Mouse (Mus musculus) ES-E14 (cell line): ENCODE results near the gene Mocs2. TPM values are rescaled to one million over a fixed set of nuclear protein-coding genes. Genes with fewer than 3 reads are reported as not detected.

Experiments used
- DNase-seq: peaks from one replicate; pipeline ENCODE4 v3.0.0-alpha.2; 2013; ENCODE audit warnings: low read depth, low spot score
- H3K27ac ChIP-seq: 2 replicates; pipeline ENCODE4 v1.5.1; 2012; ENCODE audit warnings: low read depth, mild to moderate bottlenecking, low read length, moderate library complexity, mixed read lengths; ENCODE audit not compliant: poor library complexity, insufficient read depth, severe bottlenecking
- H3K36me3 ChIP-seq: 2 replicates; pipeline ENCODE4 v1.6.1; 2012; ENCODE audit warnings: mild to moderate bottlenecking, low read length, moderate library complexity, mixed read lengths; ENCODE audit not compliant: control insufficient read depth, poor library complexity, insufficient read depth, severe bottlenecking
- H3K4me1 ChIP-seq, 2 experiments: fragments of 150-350 bp in 1 of 2; sonication (generic) in 1 of 2; 2 replicates each; pipeline ENCODE4 v1.6.1; 2012; ENCODE audit warnings: low read length in 2 of 2, mild to moderate bottlenecking in 1 of 2, mixed read lengths in 1 of 2; ENCODE audit not compliant: control insufficient read depth in 2 of 2, insufficient read depth in 2 of 2, poor library complexity in 1 of 2
- H3K4me3 ChIP-seq, 2 experiments: fragments of 150-350 bp in 1 of 2; sonication (generic) in 1 of 2; 2 replicates each; pipeline ENCODE4 v1.5.1; 2012; ENCODE audit warnings: low read length in 2 of 2, low read depth in 1 of 2, mild to moderate bottlenecking in 1 of 2, mixed read lengths in 1 of 2; ENCODE audit not compliant: insufficient read depth in 1 of 2, poor library complexity in 1 of 2, severe bottlenecking in 1 of 2
- H3K9ac ChIP-seq: 2 replicates; pipeline ENCODE4 v1.6.1; 2012; ENCODE audit warnings: low read depth, mild to moderate bottlenecking, low read length, mixed read lengths; ENCODE audit not compliant: poor library complexity, insufficient read depth, severe bottlenecking
- H3K9me3 ChIP-seq: fragments of 150-350 bp; sonication (generic); 2 replicates; pipeline ENCODE4 v1.6.1; 2012; ENCODE audit warnings: low read depth, mild to moderate bottlenecking, low read length; ENCODE audit not compliant: control insufficient read depth, insufficient read depth
- CHD2 ChIP-seq: IDR thresholded peaks from 2 replicates; pipeline ENCODE4 v1.6.1; 2014; ENCODE audit warnings: mild to moderate bottlenecking, low read depth, low read length, inconsistent platforms
- HCFC1 ChIP-seq: IDR thresholded peaks from 2 replicates; pipeline ENCODE4 v1.6.1; 2012; ENCODE audit warnings: low read length, inconsistent platforms, borderline replicate concordance; ENCODE audit not compliant: insufficient read depth
- MAFK ChIP-seq: IDR thresholded peaks from 2 replicates; pipeline ENCODE4 v1.6.1; 2014; ENCODE audit warnings: mild to moderate bottlenecking, low read depth, low read length, inconsistent platforms; ENCODE audit not compliant: insufficient read depth
- ZC3H11A ChIP-seq: IDR thresholded peaks from 2 replicates; pipeline ENCODE4 v1.6.1; 2012; ENCODE audit warnings: low read depth, mild to moderate bottlenecking, inconsistent platforms, low read length, borderline replicate concordance
- ZNF384 ChIP-seq: IDR thresholded peaks from 2 replicates; pipeline ENCODE4 v1.6.1; 2012; ENCODE audit warnings: low read depth, low read length, inconsistent platforms
- in situ Hi-C, 2 experiments: fragments of 600-800 bp; cut with MboI; formaldehyde crosslinking; loops; one replicate each; pipeline ENCODE4 v1.15.1; 2025; ENCODE audit warnings: low sequenced_read_pairs in 2 of 2, inconsistent platforms in 1 of 2; ENCODE audit not compliant: unreplicated experiment in 2 of 2
- total RNA-seq: library from RNA; depleted of rRNA; stranded (reverse); fragments of 300-350 nt; gene quantifications from 2 replicates; pipeline ENCODE4 v1.2.3, GENCODE M21; 2012

Mocs2 gene
- total RNA-seq, 1 experiment: 27.7 TPM

DNA sequence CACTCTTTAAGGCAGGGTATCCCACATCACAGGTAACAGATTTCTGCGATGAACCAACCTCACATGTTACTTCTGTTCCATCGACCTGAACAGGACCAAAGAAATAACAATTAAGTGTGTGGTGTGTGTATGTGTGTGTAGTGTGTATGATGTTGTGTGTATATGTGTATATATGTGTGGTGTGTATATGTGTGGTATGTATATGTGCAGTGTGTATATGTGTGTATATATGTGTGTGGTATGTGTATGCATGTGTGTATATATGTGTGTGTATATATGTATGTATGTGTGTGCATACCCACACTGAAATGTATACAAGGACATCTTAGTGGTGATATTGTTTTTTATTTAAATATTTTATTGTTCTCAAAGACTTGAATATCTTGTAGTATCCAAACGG lies 36.4 kb downstream of the Mocs2 start:
- no peak for DNase-seq
- TF ChIP-seq CHD2: no peak
- TF ChIP-seq HCFC1: no peak
- no peak for TF ChIP-seq MAFK
- TF ChIP-seq ZNF384: no peak
- TF ChIP-seq ZC3H11A: no peak
- in situ Hi-C loops: no loop called here
- H3K4me1 ChIP-seq: no peaks in the 10 kb centered on the region
- H3K27ac ChIP-seq: no peak overlapping the region
- H3K36me3 ChIP-seq: no peaks in the 10 kb centered on the region
- H3K9ac ChIP-seq: no peak overlapping the region
- no peaks in the 10 kb centered on the region for H3K9me3 ChIP-seq
- H3K4me3 ChIP-seq: no peak overlapping the region

DNA sequence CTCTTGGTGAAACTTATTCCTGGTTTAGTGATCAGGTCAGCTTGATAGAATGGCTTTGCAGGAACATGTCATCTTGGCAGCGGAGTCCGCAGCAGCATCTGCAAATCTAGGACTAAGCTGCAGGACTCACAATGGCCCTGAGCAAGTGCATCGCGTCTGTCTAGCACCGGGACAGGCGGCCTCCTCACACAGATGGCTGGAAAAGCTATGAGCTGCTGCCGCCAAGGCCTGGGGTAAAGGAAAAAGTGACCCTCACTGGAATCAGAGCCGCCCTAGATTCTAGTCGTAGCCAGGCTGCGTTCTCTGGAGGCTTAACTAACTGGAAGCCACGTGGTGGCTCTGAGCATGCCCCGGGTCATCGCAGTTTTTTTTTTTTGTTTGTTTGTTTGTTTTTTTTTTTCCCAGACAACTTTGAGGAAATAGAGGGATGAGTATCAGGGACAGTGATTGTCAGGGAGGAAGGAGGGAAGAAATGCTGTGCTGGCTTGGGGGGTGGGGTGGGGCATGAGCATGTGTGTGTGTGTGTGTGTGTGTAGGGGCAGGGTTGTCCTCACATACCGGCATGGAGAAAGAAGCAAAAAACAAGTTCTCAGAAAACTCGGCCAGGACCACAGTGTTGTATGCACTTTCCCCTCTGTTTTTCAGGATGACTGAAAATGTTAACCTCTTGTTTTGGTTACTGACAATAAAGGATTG lies 37.7 kb downstream of the Mocs2 start:
- no peak for DNase-seq
- Histone ChIP-seq H3K9me3 (no peaks in the 10 kb centered on the region), H3K4me3 (peak overlapping the region in 1 of 2 experiments; percentile 23; a peak in 1 of 4 replicates), H3K4me1 (no peaks in the 10 kb centered on the region), H3K9ac (0 out of 2 replicates have a peak overlapping the region, but pooled peaks have one; percentile 10), H3K36me3 (no peaks in the 10 kb centered on the region), H3K27ac (no peak overlapping the region)
- TF ChIP-seq ZNF384: 0 out of 2 replicates have a peak, but pooled peaks have one; percentile 26
- no peak for TF ChIP-seq ZC3H11A
- in situ Hi-C loops: no loop called here

DNA sequence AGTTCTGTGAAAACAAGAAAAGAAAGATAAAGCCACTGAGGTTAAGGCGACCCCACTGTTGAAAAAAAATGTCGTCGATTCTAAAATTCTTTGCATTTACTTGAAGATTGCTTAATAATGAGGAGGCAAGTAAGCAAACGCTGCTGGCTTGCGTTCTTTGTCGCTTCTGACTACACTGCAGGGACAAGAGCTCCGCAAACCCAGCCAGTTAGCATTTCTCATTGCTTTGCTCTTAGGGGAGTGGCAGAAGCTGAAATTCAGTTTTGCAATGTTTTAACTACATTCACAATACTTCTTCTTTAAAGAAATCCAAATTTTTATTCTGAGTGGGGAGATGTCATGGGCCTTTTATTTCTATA lies 38.2 kb downstream of the Mocs2 start:
- H3K4me1 ChIP-seq: no peaks in the 10 kb centered on the region
- no peak overlapping the region for H3K4me3 ChIP-seq
- H3K9me3 ChIP-seq: no peaks in the 10 kb centered on the region
- H3K9ac ChIP-seq: no peak overlapping the region
- in situ Hi-C loops: no loop called here
- H3K27ac ChIP-seq: no peak overlapping the region
- H3K36me3 ChIP-seq: no peaks in the 10 kb centered on the region
- no peak for DNase-seq
- TF ChIP-seq ZC3H11A: no peak
- TF ChIP-seq CHD2: no peak
- TF ChIP-seq HCFC1: no peak
- no peak for TF ChIP-seq ZNF384
- TF ChIP-seq MAFK: no peak

DNA sequence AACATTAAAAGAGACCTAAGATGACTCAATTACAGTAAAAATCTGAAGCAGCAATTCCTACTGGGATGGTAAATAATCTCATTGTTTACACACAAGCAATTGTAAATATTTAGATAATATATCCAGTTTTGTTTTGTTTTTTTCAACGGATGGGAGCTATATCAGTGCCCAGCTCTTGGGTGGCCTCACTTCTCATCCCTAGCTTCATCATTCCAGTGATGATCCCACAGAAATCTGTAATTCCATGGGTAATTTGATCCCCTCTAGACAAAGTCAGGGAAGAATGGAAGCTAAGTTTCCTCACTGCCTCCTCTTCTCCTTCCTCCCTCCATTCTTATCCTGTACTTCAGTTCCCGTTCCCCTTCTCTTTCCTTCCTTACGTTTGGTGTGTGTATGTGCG lies 39.5 kb downstream of the Mocs2 start:
- no peaks in the 10 kb centered on the region for H3K4me1 ChIP-seq
- H3K36me3 ChIP-seq: no peaks in the 10 kb centered on the region
- no peak for DNase-seq
- no peak for TF ChIP-seq ZC3H11A
- no peak for TF ChIP-seq ZNF384
- no peak for TF ChIP-seq CHD2
- TF ChIP-seq MAFK: no peak
- TF ChIP-seq HCFC1: no peak
- H3K9me3 ChIP-seq: no peaks in the 10 kb centered on the region
- in situ Hi-C loops: no loop called here
- no peak overlapping the region for H3K4me3 ChIP-seq
- H3K27ac ChIP-seq: no peak overlapping the region
- H3K9ac ChIP-seq: no peak overlapping the region

DNA sequence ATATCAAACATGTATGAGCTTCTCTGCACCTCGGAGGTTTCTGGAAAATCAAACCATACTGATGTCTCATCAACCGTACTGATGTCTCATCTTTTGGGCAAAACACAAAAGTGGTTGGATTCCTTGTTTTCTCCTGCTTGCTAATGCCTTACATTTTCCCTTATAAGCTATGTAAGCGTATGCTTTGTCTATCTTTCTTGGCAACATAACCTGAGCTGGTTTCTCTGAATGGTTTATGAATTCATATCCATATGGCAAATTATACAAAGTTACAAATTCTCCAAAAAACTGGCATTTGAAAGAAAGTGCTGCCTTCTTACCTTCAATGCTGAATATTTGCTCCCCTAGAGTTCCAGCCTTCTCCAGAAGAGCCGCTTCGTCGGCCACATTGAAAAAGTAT lies 56.7 kb downstream of the Mocs2 start:
- no peak for DNase-seq
- Histone ChIP-seq H3K9ac (no peak overlapping the region), H3K4me1 (no peaks in the 10 kb centered on the region), H3K36me3 (no peaks in the 10 kb centered on the region), H3K4me3 (no peak overlapping the region), H3K9me3 (no peaks in the 10 kb centered on the region), H3K27ac (no peak overlapping the region)
- in situ Hi-C loops: no loop called here
- no peak for TF ChIP-seq ZC3H11A
- no peak for TF ChIP-seq MAFK
- no peak for TF ChIP-seq CHD2
- TF ChIP-seq ZNF384: no peak
- no peak for TF ChIP-seq HCFC1
